Mouse (Mus musculus) pancreas, adult 10 weeks (tissue): ENCODE results near the gene Acap2. TPM values are rescaled to one million over a fixed set of nuclear protein-coding genes. Genes with fewer than 3 reads are reported as not detected.

ENCODE experiments used
- polyA plus RNA-seq: library from polyadenylated mRNA; stranded (reverse); fragments of 350-450 nt; fragmentation: Illumina TruSeq; extraction: RNeasy Lipid Tissue Mini Kit (QIAGEN cat#74804); gene quantifications from one replicate; pipeline ENCODE4 v1.2.3, GENCODE M21; 2015; ENCODE audit warnings: low read depth, low replicate concordance; ENCODE audit not compliant: insufficient read depth

Acap2 gene
- polyA plus RNA-seq, result 5.6 TPM

DNA sequence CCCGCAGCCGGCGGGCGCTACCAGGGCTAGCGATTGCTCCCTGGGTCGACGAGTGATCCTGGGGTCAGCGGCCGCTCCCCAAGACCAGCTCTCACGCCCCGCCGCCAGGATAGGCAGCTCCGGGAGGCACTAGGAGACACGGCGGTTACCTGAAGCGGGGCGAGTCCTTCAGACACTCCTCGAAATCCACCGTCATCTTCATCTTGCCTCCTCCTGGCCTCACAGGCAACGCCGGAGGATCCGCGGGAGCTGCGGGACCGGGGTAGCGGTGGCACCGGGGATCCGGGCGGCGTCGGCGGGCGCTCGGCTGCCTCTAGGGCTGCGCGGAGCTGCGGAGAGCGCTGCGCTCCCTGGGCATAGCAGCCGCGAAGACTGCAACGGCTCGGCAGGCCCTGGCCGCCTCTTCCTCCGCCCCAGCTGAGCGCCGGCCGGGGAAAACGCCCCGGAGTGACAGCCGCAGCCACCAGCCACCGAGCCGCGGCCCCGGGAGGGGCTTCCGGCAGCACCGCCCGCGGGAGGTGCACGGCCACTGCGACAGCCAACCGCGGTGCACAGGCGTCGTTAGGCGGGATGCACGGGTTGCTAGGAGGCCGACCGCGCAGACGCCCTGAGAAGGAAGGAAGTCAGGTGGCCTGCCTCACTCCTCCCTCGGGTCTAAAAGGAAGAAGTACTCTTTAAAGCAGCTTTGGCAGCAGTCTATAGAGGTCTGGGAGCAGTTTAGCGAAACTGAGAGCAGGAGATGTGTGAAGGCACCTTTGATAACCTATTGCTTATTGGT, at the start of gene Acap2:
Gene Acap2, minus strand, starts transcription at position 456 of the 778 bp plus-strand sequence.

DNA sequence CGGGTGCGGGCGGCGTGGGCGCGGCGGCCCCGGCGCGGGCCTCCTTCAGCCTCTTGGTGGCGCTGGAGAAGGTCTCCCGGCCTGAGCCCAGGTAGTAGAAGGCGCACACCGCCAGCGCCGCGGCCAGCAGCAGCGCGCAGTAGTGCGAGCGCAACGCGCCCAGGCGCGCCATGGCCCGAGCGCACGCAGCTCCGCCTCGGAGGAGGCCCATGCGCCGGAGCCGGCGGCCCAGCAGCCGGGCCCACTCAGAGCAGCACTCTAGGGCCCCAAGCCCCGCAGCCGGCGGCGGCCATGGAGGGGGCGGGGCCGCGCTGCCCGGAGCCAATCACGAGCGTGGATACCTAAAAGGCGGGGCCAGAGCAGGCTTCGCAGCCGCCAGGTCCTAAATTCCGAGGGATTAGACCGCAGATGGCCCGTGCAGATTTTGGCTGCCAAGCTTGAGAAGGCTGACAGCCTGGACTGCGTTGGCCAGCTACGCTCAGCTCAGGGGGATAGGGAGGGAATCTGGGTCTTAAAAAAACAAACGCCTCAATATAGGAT, 119.8 kb downstream of the Acap2 start, which contains the start of gene Xxylt1:
Gene Xxylt1, minus strand, starts transcription at position 308 of the 540 bp plus-strand sequence.

Other genes starting within 250 kb of the Acap2 start
- 2.7 TPM for gene Xxylt1, start 119.8 kb downstream of the Acap2 start, polyA plus RNA-seq
- 16.2 TPM for gene Ppp1r2, start 74.0 kb upstream of the Acap2 start, polyA plus RNA-seq
- 14.7 TPM for gene Apod, start 113.6 kb upstream of the Acap2 start, polyA plus RNA-seq
- gene Bdh1, start 221.0 kb upstream of the Acap2 start, polyA plus RNA-seq, result 1.7 TPM